Mouse (Mus musculus) erythroblast, embryonic 14.5 days (primary cell): ENCODE measurements around the gene Anks1b. TPM values are rescaled to one million over a fixed set of nuclear protein-coding genes. Genes with fewer than 3 reads are reported as not detected.

Experiments
- H3K27me3 ChIP-seq: 2 replicates; pipeline ENCODE4 v1.6.1; 2012; ENCODE audit warnings: inconsistent platforms; ENCODE audit not compliant: control insufficient read depth
- H3K36me3 ChIP-seq: 2 replicates; pipeline ENCODE4 v1.6.1; 2012; ENCODE audit warnings: mild to moderate bottlenecking, inconsistent platforms; ENCODE audit not compliant: control insufficient read depth
- H3K4me1 ChIP-seq: 2 replicates; pipeline ENCODE4 v1.6.1; 2012; ENCODE audit warnings: inconsistent platforms; ENCODE audit not compliant: control insufficient read depth
- H3K4me3 ChIP-seq: replicated peaks from 2 replicates; pipeline ENCODE3; 2012; ENCODE audit warnings: moderate library complexity, mild to moderate bottlenecking, inconsistent platforms
- H3K9me3 ChIP-seq: 2 replicates; pipeline ENCODE4 v1.6.1; 2012; ENCODE audit warnings: low read length, inconsistent platforms, mixed read lengths; ENCODE audit not compliant: control insufficient read depth
- GATA1 ChIP-seq: IDR thresholded peaks from 2 replicates; pipeline ENCODE4 v1.6.1; 2012; ENCODE audit warnings: low read length, inconsistent platforms, mixed read lengths
- TAL1 ChIP-seq: IDR thresholded peaks from 3 replicates; pipeline ENCODE4 v1.6.1; 2012; ENCODE audit warnings: low read length, inconsistent platforms, mixed read lengths
- polyA plus RNA-seq: library from polyadenylated mRNA; stranded (reverse); fragments of >175 nt; gene quantifications from 2 replicates; pipeline ENCODE4 v1.2.3, GENCODE M21; 2012

Gene Anks1b
- polyA plus RNA-seq, 1 experiment: not detected

GRCm38 (mm10) chr10:90828581-90829393 lies 955.5 kb downstream of the Anks1b start:
- no peaks in the 10 kb centered on the region for H3K36me3 ChIP-seq
- no peaks in the 10 kb centered on the region for H3K9me3 ChIP-seq
- peaks cover 44% of the 10 kb centered on the region for H3K27me3 ChIP-seq
- H3K4me3 ChIP-seq: no peak overlapping the region
- no peaks in the 10 kb centered on the region for H3K4me1 ChIP-seq
- no peak for TF ChIP-seq GATA1
- no peak for TF ChIP-seq TAL1

GRCm38 (mm10) chr10:90829394-90830267 lies 956.3 kb downstream of the Anks1b start:
- Histone ChIP-seq H3K4me1 (no peaks in the 10 kb centered on the region), H3K27me3 (peaks cover 44% of the 10 kb centered on the region), H3K9me3 (no peaks in the 10 kb centered on the region), H3K4me3 (no peak overlapping the region), H3K36me3 (no peaks in the 10 kb centered on the region)
- TF ChIP-seq TAL1 (no peak), GATA1 (no peak)

GRCm38 (mm10) chr10:90830268-90830585 lies 956.9 kb downstream of the Anks1b start:
- Histone ChIP-seq H3K27me3 (peaks cover 44% of the 10 kb centered on the region), H3K9me3 (no peaks in the 10 kb centered on the region), H3K4me3 (no peak overlapping the region), H3K4me1 (no peaks in the 10 kb centered on the region), H3K36me3 (no peaks in the 10 kb centered on the region)
- TF ChIP-seq TAL1 (no peak), GATA1 (no peak)

GRCm38 (mm10) chr10:90830591-90831287 lies 957.4 kb downstream of the Anks1b start:
- Histone ChIP-seq H3K27me3 (peaks cover 44% of the 10 kb centered on the region), H3K4me1 (no peaks in the 10 kb centered on the region), H3K4me3 (no peak overlapping the region), H3K9me3 (no peaks in the 10 kb centered on the region), H3K36me3 (no peaks in the 10 kb centered on the region)
- TF ChIP-seq GATA1 (no peak), TAL1 (no peak)

GRCm38 (mm10) chr10:90831288-90831626 lies 957.9 kb downstream of the Anks1b start:
- TF ChIP-seq GATA1 (no peak), TAL1 (no peak)
- peaks cover 44% of the 10 kb centered on the region for H3K27me3 ChIP-seq
- no peaks in the 10 kb centered on the region for H3K9me3 ChIP-seq
- no peaks in the 10 kb centered on the region for H3K36me3 ChIP-seq
- no peak overlapping the region for H3K4me3 ChIP-seq
- H3K4me1 ChIP-seq: no peaks in the 10 kb centered on the region

- no peaks in the 10 kb centered on the region for H3K36me3 ChIP-seq
- TF ChIP-seq GATA1 (no peak), TAL1 (no peak)
- peaks cover 26% of the 10 kb centered on the region for H3K27me3 ChIP-seq
- H3K9me3 ChIP-seq: no peaks in the 10 kb centered on the region
- no peak overlapping the region for H3K4me3 ChIP-seq
- H3K4me1 ChIP-seq: no peaks in the 10 kb centered on the region
Observed at GRCm38 (mm10) chr10:90834306-90834705, 961.0 kb downstream of the Anks1b start.

- H3K27me3 ChIP-seq: peaks cover 17% of the 10 kb centered on the region
- no peaks in the 10 kb centered on the region for H3K36me3 ChIP-seq
- H3K4me3 ChIP-seq: no peak overlapping the region
- H3K9me3 ChIP-seq: no peaks in the 10 kb centered on the region
- TF ChIP-seq TAL1: no peak
- no peak for TF ChIP-seq GATA1
- H3K4me1 ChIP-seq: no peaks in the 10 kb centered on the region
Observed at GRCm38 (mm10) chr10:90835195-90835594, 961.9 kb downstream of the Anks1b start.

- Histone ChIP-seq H3K36me3 (no peaks in the 10 kb centered on the region), H3K27me3 (no peaks in the 10 kb centered on the region), H3K9me3 (peaks cover 3% of the 10 kb centered on the region; the same call in 1 of the 2 replicates), H3K4me3 (no peak overlapping the region), H3K4me1 (no peaks in the 10 kb centered on the region)
- no peak for TF ChIP-seq TAL1
- no peak for TF ChIP-seq GATA1
Observed at GRCm38 (mm10) chr10:90839611-90840335, 966.5 kb downstream of the Anks1b start.
